Mouse (Mus musculus) brain, embryonic 14.5 days (tissue): Measurements from ENCODE around the gene Vsx1.

Source experiments
- CTCF ChIP-seq: fragments of 200-500 bp; IDR thresholded peaks from 2 replicates; pipeline ENCODE4 v1.5.1; 2012; ENCODE audit warnings: inconsistent platforms, mild to moderate bottlenecking, moderate library complexity, borderline replicate concordance; ENCODE audit not compliant: insufficient read depth, insufficient read length; ENCODE audit errors: extremely low read depth
- POLR2A ChIP-seq: fragments of 200-500 bp; IDR thresholded peaks from 2 replicates; pipeline ENCODE4 v1.6.1; 2012; ENCODE audit warnings: mild to moderate bottlenecking, inconsistent platforms, borderline replicate concordance; ENCODE audit not compliant: poor library complexity, insufficient read depth, insufficient read length, severe bottlenecking; ENCODE audit errors: extremely low read depth

GRCm38 (mm10) chr2:150678392-150678791 lies 10.8 kb downstream of the Vsx1 start:
- TF ChIP-seq CTCF (peak; percentile 84), POLR2A (no peak)
